Mouse (Mus musculus): ENCODE measurements around the gene Crybg1. TPM values are rescaled to one million over a fixed set of nuclear protein-coding genes. Genes with fewer than 3 reads are reported as not detected.
A peak's percentile ranks its signal among the peaks of the same experiment; 100 is the strongest.
"Not testable (repeated sequence)": the region's sequence is repeated elsewhere in the genome, so short reads cannot be mapped to it uniquely, and the experiment has no call there.

Crybg1 gene
- total RNA-seq, 1 experiment from 2014 or later, result 0.85 TPM

GRCm38 (mm10) chr10:43964943-43965342, 183.7 kb downstream of the Crybg1 start:
- no peak for DNase-seq

GRCm38 (mm10) chr10:43953942-43954341, 194.7 kb downstream of the Crybg1 start:
- peak; percentile 43 for DNase-seq

- DNase-seq, result no peak
Measured at GRCm38 (mm10) chr10:43945435-43945834, 203.2 kb downstream of the Crybg1 start.

- no peak for DNase-seq
Measured at GRCm38 (mm10) chr10:43943736-43944135, 204.9 kb downstream of the Crybg1 start.

- no peak for DNase-seq
Measured at GRCm38 (mm10) chr10:43939136-43939662, 209.5 kb downstream of the Crybg1 start.

- DNase-seq, result no peak
Measured at GRCm38 (mm10) chr10:43928596-43928995, 220.1 kb downstream of the Crybg1 start.

GRCm38 (mm10) chr10:43927736-43928135, 220.9 kb downstream of the Crybg1 start:
- no peak for DNase-seq

- not testable (repeated sequence) for DNase-seq
Measured at GRCm38 (mm10) chr10:43925776-43926175, 222.9 kb downstream of the Crybg1 start.

- no peak for DNase-seq
Measured at GRCm38 (mm10) chr10:43923096-43923495, 225.6 kb downstream of the Crybg1 start.

GRCm38 (mm10) chr10:43918696-43919608, 229.7 kb downstream of the Crybg1 start:
- peak; percentile 82 for DNase-seq

- DNase-seq, result no peak
Measured at GRCm38 (mm10) chr10:43916737-43917136, 231.9 kb downstream of the Crybg1 start.

- no peak for DNase-seq
Measured at GRCm38 (mm10) chr10:43916181-43916580, 232.5 kb downstream of the Crybg1 start.

- no peak for DNase-seq
Measured at GRCm38 (mm10) chr10:43912236-43912635, 236.4 kb downstream of the Crybg1 start.

GRCm38 (mm10) chr10:43910873-43911142, 237.8 kb downstream of the Crybg1 start:
- DNase-seq, result no peak

- DNase-seq, result no peak
Measured at GRCm38 (mm10) chr10:43910032-43910872, 238.4 kb downstream of the Crybg1 start.

- DNase-seq, result no peak
Measured at GRCm38 (mm10) chr10:43904569-43904968, 244.1 kb downstream of the Crybg1 start.

GRCm38 (mm10) chr10:43901578-43902194, 247.0 kb downstream of the Crybg1 start, which contains the start of the genes Qrsl1 and Rtn4ip1:
Gene Qrsl1 (minus strand): TSS chr10:43901745.
Gene Rtn4ip1 (plus strand): TSS chr10:43901807.
- DNase-seq, result peak; percentile 92

- DNase-seq, result no peak
Measured at GRCm38 (mm10) chr10:43900883-43901570, 247.6 kb downstream of the Crybg1 start.

Measured in adrenal gland, postnatal 25 days (tissue).